Mouse (Mus musculus) forebrain, embryonic 10.5 days (tissue): ENCODE results near the gene Pam. TPM values are rescaled to one million over a fixed set of nuclear protein-coding genes. Genes with fewer than 3 reads are reported as not detected.

ENCODE experiments used
- DNase-seq: peaks from one replicate; pipeline ENCODE4 v3.0.0-alpha.2; 2017; ENCODE audit warnings: low spot score; ENCODE audit errors: extremely low spot score
- H3K27ac ChIP-seq: fragments of 300-500 bp; sonication (generic); 2 replicates; pipeline ENCODE4 v1.5.1; 2016; ENCODE audit warnings: mild to moderate bottlenecking
- H3K27me3 ChIP-seq: fragments of 300-500 bp; sonication (generic); 2 replicates; pipeline ENCODE4 v1.6.1; 2016; ENCODE audit warnings: mild to moderate bottlenecking; ENCODE audit not compliant: poor library complexity, severe bottlenecking
- H3K36me3 ChIP-seq: fragments of 300-500 bp; sonication (generic); replicated peaks from 2 replicates; pipeline ENCODE4 v1.6.1; 2016; ENCODE audit warnings: mild to moderate bottlenecking, moderate library complexity
- H3K4me1 ChIP-seq: fragments of 300-500 bp; sonication (generic); 2 replicates; pipeline ENCODE4 v1.6.1; 2016
- H3K4me3 ChIP-seq: fragments of 300-500 bp; sonication (generic); 2 replicates; pipeline ENCODE4 v1.5.1; 2016; ENCODE audit warnings: mild to moderate bottlenecking, moderate library complexity
- H3K9me3 ChIP-seq: fragments of 300-500 bp; sonication (generic); 2 replicates; pipeline ENCODE4 v1.6.1; 2016; ENCODE audit warnings: mild to moderate bottlenecking, moderate library complexity
- WGBS: fragments of 180-500 bp; shearing (Covaris S2); methylation state at CpG from one replicate; pipeline ENCODE4 v1.1.7; 2016; 5-methylcytosine and 5-hydroxymethylcytosine counted together
- polyA plus RNA-seq: library from polyadenylated mRNA; unstranded; fragments of >200 nt; fragmentation: Nextera tagmentation; extraction: Ambion mirVana; gene quantifications from 2 replicates; pipeline ENCODE4 v1.2.1, GENCODE M21; 2016

Pam gene
- polyA plus RNA-seq, 1 experiment from 2014 or later: 13.8 TPM

GRCm38 (mm10) chr1:98072045-98072444 lies 23.4 kb downstream of the Pam start:
- no peak for DNase-seq
- H3K4me1 ChIP-seq: peaks cover 26% of the 10 kb centered on the region
- H3K4me3 ChIP-seq: no peak overlapping the region
- no peaks in the 10 kb centered on the region for H3K27me3 ChIP-seq
- no peaks in the 10 kb centered on the region for H3K36me3 ChIP-seq
- H3K9me3 ChIP-seq: no peaks in the 10 kb centered on the region
- WGBS: 59% methylated on average over 6 of the region's 6 CpGs
- H3K27ac ChIP-seq: no peak overlapping the region

GRCm38 (mm10) chr1:98071436-98071835 lies 24.0 kb downstream of the Pam start:
- H3K4me1 ChIP-seq: peaks cover 26% of the 10 kb centered on the region
- no peak overlapping the region for H3K27ac ChIP-seq
- no peak overlapping the region for H3K4me3 ChIP-seq
- H3K36me3 ChIP-seq: no peaks in the 10 kb centered on the region
- no peak for DNase-seq
- H3K9me3 ChIP-seq: no peaks in the 10 kb centered on the region
- no peaks in the 10 kb centered on the region for H3K27me3 ChIP-seq
- WGBS: 92% methylated on average over 9 of the region's 9 CpGs

- peaks cover 26% of the 10 kb centered on the region for H3K4me1 ChIP-seq
- no peaks in the 10 kb centered on the region for H3K27me3 ChIP-seq
- DNase-seq: no peak
- H3K27ac ChIP-seq: no peak overlapping the region
- WGBS: 74% methylated on average over 5 of the region's 5 CpGs
- H3K36me3 ChIP-seq: no peaks in the 10 kb centered on the region
- H3K9me3 ChIP-seq: no peaks in the 10 kb centered on the region
- H3K4me3 ChIP-seq: no peak overlapping the region
Observed at GRCm38 (mm10) chr1:98070743-98071325, 24.6 kb downstream of the Pam start.

- Histone ChIP-seq H3K9me3 (no peaks in the 10 kb centered on the region), H3K27me3 (no peaks in the 10 kb centered on the region), H3K4me3 (no peak overlapping the region), H3K4me1 (peaks cover 16% of the 10 kb centered on the region), H3K27ac (no peak overlapping the region), H3K36me3 (no peaks in the 10 kb centered on the region)
- no peak for DNase-seq
- WGBS: 95% methylated on average over 4 of the region's 4 CpGs
Observed at GRCm38 (mm10) chr1:98068177-98068576, 27.3 kb downstream of the Pam start.

GRCm38 (mm10) chr1:98062074-98062473 lies 33.4 kb downstream of the Pam start:
- WGBS: 83% methylated on average over 2 of the region's 2 CpGs
- Histone ChIP-seq H3K4me3 (no peak overlapping the region), H3K4me1 (peaks cover 16% of the 10 kb centered on the region), H3K36me3 (no peaks in the 10 kb centered on the region), H3K27ac (no peak overlapping the region), H3K9me3 (no peaks in the 10 kb centered on the region), H3K27me3 (no peaks in the 10 kb centered on the region)
- DNase-seq: no peak

- H3K27ac ChIP-seq: no peak overlapping the region
- peaks cover 41% of the 10 kb centered on the region for H3K4me1 ChIP-seq
- H3K4me3 ChIP-seq: no peak overlapping the region
- no peaks in the 10 kb centered on the region for H3K9me3 ChIP-seq
- H3K36me3 ChIP-seq: no peaks in the 10 kb centered on the region
- 93% methylated on average over 1 of the region's 1 CpGs for WGBS
- DNase-seq: no peak
- H3K27me3 ChIP-seq: no peaks in the 10 kb centered on the region
Observed at GRCm38 (mm10) chr1:98059401-98059800, 36.0 kb downstream of the Pam start.

GRCm38 (mm10) chr1:98056996-98057945 lies 38.2 kb downstream of the Pam start:
- H3K9me3 ChIP-seq: no peaks in the 10 kb centered on the region
- 0 out of 2 replicates have a peak overlapping the region, but pooled peaks have one; percentile 37 for H3K27ac ChIP-seq
- WGBS: 70% methylated on average over 11 of the region's 11 CpGs
- no peaks in the 10 kb centered on the region for H3K27me3 ChIP-seq
- DNase-seq: no peak
- no peaks in the 10 kb centered on the region for H3K36me3 ChIP-seq
- no peak overlapping the region for H3K4me3 ChIP-seq
- H3K4me1 ChIP-seq: peaks cover 55% of the 10 kb centered on the region

GRCm38 (mm10) chr1:98056277-98056676 lies 39.2 kb downstream of the Pam start:
- H3K4me1 ChIP-seq: peaks cover 55% of the 10 kb centered on the region
- no peak overlapping the region for H3K4me3 ChIP-seq
- no peak for DNase-seq
- H3K27ac ChIP-seq: 0 out of 2 replicates have a peak overlapping the region, but pooled peaks have one; percentile 37
- no peaks in the 10 kb centered on the region for H3K27me3 ChIP-seq
- no peaks in the 10 kb centered on the region for H3K36me3 ChIP-seq
- H3K9me3 ChIP-seq: no peaks in the 10 kb centered on the region
- 76% methylated on average over 6 of the region's 6 CpGs for WGBS

- Histone ChIP-seq H3K27me3 (no peaks in the 10 kb centered on the region), H3K36me3 (no peaks in the 10 kb centered on the region), H3K4me1 (peaks cover 58% of the 10 kb centered on the region), H3K27ac (no peak overlapping the region), H3K4me3 (no peak overlapping the region), H3K9me3 (no peaks in the 10 kb centered on the region)
- WGBS: 89% methylated on average over 8 of the region's 8 CpGs
- no peak for DNase-seq
Observed at GRCm38 (mm10) chr1:98055591-98055990, 39.9 kb downstream of the Pam start.

- Histone ChIP-seq H3K36me3 (no peaks in the 10 kb centered on the region), H3K27ac (no peak overlapping the region)
- WGBS: 9% methylated on average over 3 of the region's 3 CpGs
Observed at GRCm38 (mm10) chr1:98053994-98054393, 41.5 kb downstream of the Pam start.

GRCm38 (mm10) chr1:98053447-98053846 lies 42.0 kb downstream of the Pam start:
- no peaks in the 10 kb centered on the region for H3K36me3 ChIP-seq

More at GRCm38 (mm10) chr1:98053994-98054393, 41.5 kb downstream of the Pam start:
- H3K9me3 ChIP-seq: no peaks in the 10 kb centered on the region
- H3K4me1 ChIP-seq: peaks cover 64% of the 10 kb centered on the region
- H3K27me3 ChIP-seq: peaks cover 3% of the 10 kb centered on the region; the same call in 1 of the 2 replicates
- H3K4me3 ChIP-seq: no peak overlapping the region
- no peak for DNase-seq

GRCm38 (mm10) chr1:98052775-98053174 lies 42.7 kb downstream of the Pam start:
- Histone ChIP-seq H3K9me3 (no peaks in the 10 kb centered on the region), H3K27ac (no peak overlapping the region), H3K27me3 (peaks cover 3% of the 10 kb centered on the region; the same call in 1 of the 2 replicates), H3K4me1 (peaks cover 69% of the 10 kb centered on the region), H3K36me3 (no peaks in the 10 kb centered on the region), H3K4me3 (no peak overlapping the region)
- DNase-seq: no peak
- 93% methylated on average over 4 of the region's 4 CpGs for WGBS

More at GRCm38 (mm10) chr1:98053447-98053846, 42.0 kb downstream of the Pam start:
- no peaks in the 10 kb centered on the region for H3K9me3 ChIP-seq
- H3K27me3 ChIP-seq: peaks cover 3% of the 10 kb centered on the region; the same call in 1 of the 2 replicates
- H3K4me3 ChIP-seq: no peak overlapping the region
- DNase-seq: no peak
- 71% methylated on average over 2 of the region's 2 CpGs for WGBS
- H3K4me1 ChIP-seq: peaks cover 67% of the 10 kb centered on the region
- no peak overlapping the region for H3K27ac ChIP-seq

- Histone ChIP-seq H3K4me3 (no peak overlapping the region), H3K27me3 (peaks cover 14% of the 10 kb centered on the region), H3K9me3 (no peaks in the 10 kb centered on the region), H3K4me1 (peaks cover 64% of the 10 kb centered on the region), H3K27ac (no peak overlapping the region), H3K36me3 (no peaks in the 10 kb centered on the region)
- no peak for DNase-seq
- 64% methylated on average over 3 of the region's 3 CpGs for WGBS
Observed at GRCm38 (mm10) chr1:98051039-98051438, 44.4 kb downstream of the Pam start.
